Mouse (Mus musculus): Measurements from ENCODE around the gene Prps2. TPM values are rescaled to one million over a fixed set of nuclear protein-coding genes. Genes with fewer than 3 reads are reported as not detected.
"Not testable (repeated sequence)": the region's sequence is repeated elsewhere in the genome, so short reads cannot be mapped to it uniquely, and the experiment has no call there.

Prps2 gene
- polyA plus RNA-seq, 1 experiment from 2014 or later = 28.6 TPM

DNA sequence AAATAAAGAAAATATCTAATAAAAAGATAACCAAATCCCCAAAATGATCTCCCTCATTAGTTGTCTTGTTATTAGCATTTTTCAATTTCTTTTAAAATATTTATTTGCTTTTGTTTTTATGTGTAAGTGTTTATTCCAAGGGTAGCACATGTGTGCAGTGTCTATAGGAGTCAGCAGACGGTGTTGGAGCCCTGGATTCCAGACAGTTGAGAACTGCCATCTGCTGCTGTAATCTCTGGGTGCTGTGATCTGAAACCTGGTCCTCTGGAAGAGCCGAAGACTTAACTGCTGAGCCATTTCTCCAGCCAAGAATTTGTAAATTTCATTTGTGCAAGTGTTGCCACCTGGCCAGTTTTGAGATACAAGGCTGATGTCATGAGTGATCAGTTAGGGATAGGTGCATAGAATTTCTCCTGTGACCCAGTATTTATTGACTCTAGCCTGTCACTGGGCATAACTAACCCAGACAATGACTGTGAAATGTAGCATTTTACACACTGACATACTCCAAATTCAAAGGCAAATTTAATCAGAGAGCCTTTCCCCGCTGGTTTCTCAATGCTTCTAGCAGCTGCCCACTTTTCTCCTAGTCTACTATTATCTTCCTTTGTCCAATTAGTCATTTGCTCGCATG lies 67.3 kb downstream of the Prps2 start:
- Histone ChIP-seq H3K4me3 (ENCODE audit: low read length) (no peak overlapping the region), H3K9ac (ENCODE audit: low read length) (no peak overlapping the region), H3K4me1 (replicated peaks; ENCODE audit: control insufficient read depth, insufficient read depth, low read length) (no peaks in the 10 kb centered on the region), H3K4me2 (ENCODE audit: low read depth, low read length) (no peak overlapping the region), H3K27me3 (ENCODE audit: control insufficient read depth, insufficient read depth, low read depth, low read length) (no peaks in the 10 kb centered on the region; the same call in none of the 2 replicates), H3K9me3 (ENCODE audit: control insufficient read depth, low read length) (no peaks in the 10 kb centered on the region), H3K36me3 (ENCODE audit: control insufficient read depth, insufficient read depth, low read length) (no peaks in the 10 kb centered on the region), H3K27ac (ENCODE audit: low read length) (no peak overlapping the region)
- 60% methylated on average over 4 of the region's 4 CpGs for WGBS
- no peak for ATAC-seq (ENCODE audit: low read depth)

DNA sequence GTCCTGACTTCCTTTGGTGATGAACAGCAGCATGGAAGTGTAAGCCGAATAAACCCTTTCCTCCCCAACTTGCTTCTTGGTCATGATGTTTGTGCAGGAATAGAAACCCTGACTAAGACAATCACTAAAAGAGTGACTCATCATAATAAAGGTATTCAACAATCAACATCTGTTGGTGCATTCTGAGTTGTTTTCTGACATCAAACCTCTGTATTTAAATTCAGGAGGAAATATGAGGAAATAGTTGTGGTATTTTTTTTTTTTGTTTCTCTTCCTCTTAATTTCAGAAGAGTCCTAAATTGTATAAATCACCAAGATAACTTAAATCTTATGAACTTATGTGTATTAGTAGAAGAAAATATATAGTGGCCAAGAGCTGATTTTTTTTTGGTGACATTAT lies 80.5 kb downstream of the Prps2 start:
- no CpG with 5 or more reads among the region's 1 CpGs for WGBS
- not testable (repeated sequence) for H3K36me3 ChIP-seq (ENCODE audit: control insufficient read depth, insufficient read depth, low read length); H3K4me2 ChIP-seq (ENCODE audit: low read depth, low read length); ATAC-seq (ENCODE audit: low read depth); H3K4me3 ChIP-seq (ENCODE audit: low read length); H3K9me3 ChIP-seq (ENCODE audit: control insufficient read depth, low read length); H3K27ac ChIP-seq (ENCODE audit: low read length); H3K4me1 ChIP-seq (replicated peaks; ENCODE audit: control insufficient read depth, insufficient read depth, low read length); H3K27me3 ChIP-seq (ENCODE audit: control insufficient read depth, insufficient read depth, low read depth, low read length); H3K9ac ChIP-seq (ENCODE audit: low read length)

Other genes starting within 250 kb of the Prps2 start
- 6,019 and 6,084 TPM in 2 replicates for gene Tmsb4x, start 173.4 kb downstream of the Prps2 start, polyA plus RNA-seq (2015; fragmentation: Nextera tagmentation; extraction: Ambion mirVana)
- 0.55 and 0.85 TPM in 2 replicates for gene Tlr8, start 118.4 kb downstream of the Prps2 start, polyA plus RNA-seq (2015; fragmentation: Nextera tagmentation; extraction: Ambion mirVana)
- gene Tlr7, start 52.2 kb downstream of the Prps2 start, polyA plus RNA-seq (2015; fragmentation: Nextera tagmentation; extraction: Ambion mirVana) = 0.39 and 0.55 TPM in 2 replicates

Measured in lung, embryonic 16.5 days (tissue).